In genomic region chr16:52036295-52036694, GRCm38 (mm10) we compare ENCODE assay signal across 17 mouse cellular contexts. TPM values are rescaled to one million over a fixed set of nuclear protein-coding genes. Genes with fewer than 3 reads are reported as not detected.
A peak's percentile ranks its signal among the peaks of the same experiment; 100 is the strongest.
DNase-seq lines count a peak whose midpoint lies in the region; ATAC-seq and TF ChIP-seq lines count a peak whose summit lies in the region.
"Had no signal": no experiment of that assay in that cellular context is flagged by ENCODE, and none has a peak within 500 bp of the region (broad histone marks: within the 10 kb centered on the region; RNA-seq: fewer than 3 reads in every experiment).

No protein-coding gene starts in this region.

- H3K27ac ChIP-seq in forebrain, embryonic 11.5 days (ENCODE audit: low read depth, low read length) = no peak overlapping the region
- no peak overlapping the region for H3K27ac ChIP-seq in forebrain, embryonic 13.5 days
- H3K27ac ChIP-seq in midbrain, embryonic 10.5 days (replicated peaks) = no peak overlapping the region
- no peak overlapping the region for H3K27ac ChIP-seq in midbrain, postnatal 0 days (ENCODE audit: low read depth, low read length)
- H3K27ac ChIP-seq in hindbrain, embryonic 15.5 days (replicated peaks) = no peak overlapping the region
- no peak overlapping the region for H3K27ac ChIP-seq in midbrain, embryonic 16.5 days (ENCODE audit: low read length)
- H3K27ac ChIP-seq in kidney, embryonic 15.5 days = no peak overlapping the region
- H3K27ac ChIP-seq: kidney, postnatal 0 days; liver, embryonic 15.5 days; stomach, postnatal 0 days had no signal

- H3K27me3 ChIP-seq in forebrain, embryonic 11.5 days (ENCODE audit: control insufficient read depth, insufficient read depth, low read length) = no peaks in the 10 kb centered on the region
- H3K27me3 ChIP-seq in forebrain, embryonic 13.5 days = no peaks in the 10 kb centered on the region
- H3K27me3 ChIP-seq in midbrain, embryonic 10.5 days (ENCODE audit: low read depth, poor library complexity, severe bottlenecking) = no peaks in the 10 kb centered on the region
- H3K27me3 ChIP-seq in midbrain, postnatal 0 days (ENCODE audit: insufficient read depth, low read length) = no peaks in the 10 kb centered on the region
- H3K27me3 ChIP-seq in hindbrain, embryonic 15.5 days = no peaks in the 10 kb centered on the region
- no peaks in the 10 kb centered on the region for H3K27me3 ChIP-seq in midbrain, embryonic 16.5 days (ENCODE audit: control insufficient read depth, insufficient read depth, low read depth, low read length)
- no peaks in the 10 kb centered on the region for H3K27me3 ChIP-seq in kidney, embryonic 15.5 days
- H3K27me3 ChIP-seq: liver, embryonic 15.5 days had no signal

- no peak for ATAC-seq in forebrain, embryonic 11.5 days (replicated peaks; ENCODE audit: low FRiP score)
- no peak for ATAC-seq in forebrain, embryonic 13.5 days
- ATAC-seq in midbrain, postnatal 0 days (ENCODE audit: low FRiP score) = no peak
- no peak for ATAC-seq in hindbrain, embryonic 15.5 days (ENCODE audit: low FRiP score, low read depth)
- no peak for ATAC-seq in midbrain, embryonic 16.5 days
- no peak for ATAC-seq in kidney, embryonic 15.5 days (replicated peaks; ENCODE audit: low FRiP score)
- ATAC-seq: intestine, postnatal 0 days; lung, postnatal 0 days had no signal

- H3K4me1 ChIP-seq in forebrain, embryonic 11.5 days (replicated peaks; ENCODE audit: control insufficient read depth, insufficient read depth, low read length) = no peaks in the 10 kb centered on the region; the same call in 1 of the 2 replicates
- H3K4me1 ChIP-seq in forebrain, embryonic 13.5 days = peaks cover 47% of the 10 kb centered on the region
- H3K4me1 ChIP-seq in midbrain, embryonic 10.5 days = peaks cover 31% of the 10 kb centered on the region
- H3K4me1 ChIP-seq in midbrain, postnatal 0 days (ENCODE audit: insufficient read depth, low read length) = no peaks in the 10 kb centered on the region; the same call in 1 of the 2 replicates
- peaks cover 31% of the 10 kb centered on the region for H3K4me1 ChIP-seq in hindbrain, embryonic 15.5 days (replicated peaks)
- peaks cover 40% of the 10 kb centered on the region for H3K4me1 ChIP-seq in midbrain, embryonic 16.5 days (ENCODE audit: control insufficient read depth, insufficient read depth, low read length)
- H3K4me1 ChIP-seq in kidney, embryonic 15.5 days = peaks cover 36% of the 10 kb centered on the region

- H3K9ac ChIP-seq in forebrain, embryonic 11.5 days (ENCODE audit: low read length) = no peak overlapping the region
- no peak overlapping the region for H3K9ac ChIP-seq in forebrain, embryonic 13.5 days
- no peak overlapping the region for H3K9ac ChIP-seq in midbrain, postnatal 0 days (replicated peaks; ENCODE audit: low read length, poor library complexity, severe bottlenecking)
- H3K9ac ChIP-seq in hindbrain, embryonic 15.5 days = no peak overlapping the region
- H3K9ac ChIP-seq in midbrain, embryonic 16.5 days (ENCODE audit: low read depth, low read length) = no peak overlapping the region
- H3K9ac ChIP-seq in kidney, embryonic 15.5 days = no peak overlapping the region
- H3K9ac ChIP-seq: liver, embryonic 15.5 days had no signal

- no peak for TF ChIP-seq CTCF in midbrain, postnatal 0 days (IDR thresholded peaks at IDR 0.05)

- no peaks in the 10 kb centered on the region for H3K9me3 ChIP-seq in forebrain, embryonic 11.5 days (ENCODE audit: control insufficient read depth, low read length)
- H3K9me3 ChIP-seq in forebrain, embryonic 13.5 days (replicated peaks) = no peaks in the 10 kb centered on the region
- no peaks in the 10 kb centered on the region for H3K9me3 ChIP-seq in midbrain, embryonic 10.5 days (replicated peaks)
- H3K9me3 ChIP-seq in midbrain, postnatal 0 days (ENCODE audit: low read length) = no peaks in the 10 kb centered on the region
- H3K9me3 ChIP-seq in hindbrain, embryonic 15.5 days = no peaks in the 10 kb centered on the region
- no peaks in the 10 kb centered on the region for H3K9me3 ChIP-seq in midbrain, embryonic 16.5 days (replicated peaks; ENCODE audit: control insufficient read depth, low read length, poor library complexity, severe bottlenecking)
- H3K9me3 ChIP-seq in kidney, embryonic 15.5 days (replicated peaks) = no peaks in the 10 kb centered on the region
- H3K9me3 ChIP-seq: liver, embryonic 15.5 days had no signal

- H3K4me3 ChIP-seq in forebrain, embryonic 11.5 days (ENCODE audit: low read depth, low read length) = no peak overlapping the region
- H3K4me3 ChIP-seq in forebrain, embryonic 13.5 days = no peak overlapping the region
- peak overlapping the region; percentile 18; the same call in 1 of the 2 replicates for H3K4me3 ChIP-seq in midbrain, embryonic 10.5 days
- no peak overlapping the region for H3K4me3 ChIP-seq in midbrain, postnatal 0 days (ENCODE audit: low read depth, low read length)
- no peak overlapping the region for H3K4me3 ChIP-seq in hindbrain, embryonic 15.5 days
- no peak overlapping the region for H3K4me3 ChIP-seq in midbrain, embryonic 16.5 days (ENCODE audit: low read depth, low read length)
- H3K4me3 ChIP-seq in kidney, embryonic 15.5 days (replicated peaks) = no peak overlapping the region
- H3K4me3 ChIP-seq: liver, embryonic 15.5 days had no signal

- WGBS in forebrain, embryonic 11.5 days = 80% methylated on average over 3 of the region's 3 CpGs
- WGBS in forebrain, embryonic 13.5 days = 83% methylated on average over 3 of the region's 3 CpGs
- 88% methylated on average over 3 of the region's 3 CpGs for WGBS in midbrain, embryonic 10.5 days
- WGBS in midbrain, postnatal 0 days = 74% methylated on average over 3 of the region's 3 CpGs
- 54% methylated on average over 3 of the region's 3 CpGs for WGBS in hindbrain, embryonic 15.5 days
- WGBS in midbrain, embryonic 16.5 days = 73% methylated on average over 3 of the region's 3 CpGs
- 85% methylated on average over 3 of the region's 3 CpGs for WGBS in kidney, embryonic 15.5 days

- peak overlapping the region; percentile 5; the same call in 1 of the 2 replicates for H3K4me2 ChIP-seq in forebrain, embryonic 11.5 days (ENCODE audit: low read depth, low read length, severe bottlenecking)
- no peak overlapping the region for H3K4me2 ChIP-seq in forebrain, embryonic 13.5 days
- H3K4me2 ChIP-seq in midbrain, postnatal 0 days (ENCODE audit: low read depth, low read length, poor library complexity, severe bottlenecking) = no peak overlapping the region
- H3K4me2 ChIP-seq in hindbrain, embryonic 15.5 days = peak overlapping the region; percentile 61; the same call in 1 of the 2 replicates
- peak overlapping the region; percentile 20; the same call in 1 of the 2 replicates for H3K4me2 ChIP-seq in midbrain, embryonic 16.5 days (ENCODE audit: low read length)
- no peak overlapping the region for H3K4me2 ChIP-seq in kidney, embryonic 15.5 days
- H3K4me2 ChIP-seq: liver, embryonic 15.5 days had no signal

- no peak for DNase-seq in forebrain, embryonic 11.5 days (ENCODE audit: low spot score)
- no peak for DNase-seq in midbrain, embryonic 10.5 days (ENCODE audit: low spot score)
- DNase-seq in midbrain, postnatal 0 days (ENCODE audit: low spot score) = no peak
- DNase-seq in spleen, adult 12 weeks (ENCODE audit: low spot score) = no peak
- DNase-seq: cerebellum, adult 9-10 months; heart, adult 18-20 months; heart, postnatal 4 days; retina, postnatal 1 day had no signal

- H3K36me3 ChIP-seq in forebrain, embryonic 11.5 days (ENCODE audit: control insufficient read depth, insufficient read depth, low read length) = no peaks in the 10 kb centered on the region; the same call in 1 of the 2 replicates
- H3K36me3 ChIP-seq in forebrain, embryonic 13.5 days (ENCODE audit: poor library complexity, severe bottlenecking) = peaks cover 45% of the 10 kb centered on the region
- peaks cover 74% of the 10 kb centered on the region for H3K36me3 ChIP-seq in midbrain, embryonic 10.5 days
- H3K36me3 ChIP-seq in midbrain, postnatal 0 days (ENCODE audit: insufficient read depth, low read length) = no peaks in the 10 kb centered on the region
- 0 out of 2 replicates have a peak, but pooled peaks cover 4% of the 10 kb centered on the region for H3K36me3 ChIP-seq in hindbrain, embryonic 15.5 days
- H3K36me3 ChIP-seq in midbrain, embryonic 16.5 days (ENCODE audit: control insufficient read depth, insufficient read depth, low read length) = peaks cover 3% of the 10 kb centered on the region; the same call in 1 of the 2 replicates
- H3K36me3 ChIP-seq in kidney, embryonic 15.5 days = peaks cover 39% of the 10 kb centered on the region
- H3K36me3 ChIP-seq: liver, embryonic 15.5 days had no signal

RNA-seq across cellular contexts. Expression of gene Cblb, which starts 5.3 kb away (rescaled TPM):
- polyA plus RNA-seq in forebrain, embryonic 11.5 days (2014; fragmentation: Nextera tagmentation; extraction: Ambion mirVana) = 41.9 and 42.9 TPM in 2 replicates
- polyA plus RNA-seq in forebrain, embryonic 13.5 days (2015; fragmentation: Nextera tagmentation; extraction: Ambion mirVana) = 16.4 and 18.1 TPM in 2 replicates
- polyA plus RNA-seq in midbrain, embryonic 10.5 days (2016; fragmentation: Nextera tagmentation; extraction: Ambion mirVana) = 28.3 and 33.5 TPM in 2 replicates
- total RNA-seq in midbrain, postnatal 0 days (2014; rRNA removed) = 12.0 and 12.6 TPM in 2 replicates
- 4.1 and 4.5 TPM in 2 replicates for polyA plus RNA-seq in midbrain, postnatal 0 days (2015; fragmentation: Nextera tagmentation; extraction: Ambion mirVana)
- 11.5 and 12.3 TPM in 2 replicates for polyA plus RNA-seq in hindbrain, embryonic 15.5 days (2015; fragmentation: Nextera tagmentation; extraction: Ambion mirVana)
- polyA plus RNA-seq in midbrain, embryonic 16.5 days (2015; fragmentation: Nextera tagmentation; extraction: Ambion mirVana) = 10.4 and 12.0 TPM in 2 replicates
- polyA plus RNA-seq in kidney, embryonic 15.5 days (2015; fragmentation: Nextera tagmentation; extraction: Ambion mirVana) = 18.1 and 19.3 TPM in 2 replicates

Comparison
In these comparisons a context has a peak if more than half of its experiments do, and no peak if none do; other contexts are left out.
1. H3K4me2 ChIP-seq: peak in forebrain, embryonic 11.5 days (single experiment), hindbrain, embryonic 15.5 days (single experiment) and midbrain, embryonic 16.5 days (single experiment); none in forebrain, embryonic 13.5 days (single experiment), midbrain, postnatal 0 days (single experiment) and kidney, embryonic 15.5 days (single experiment).